Mouse (Mus musculus): ENCODE results near the gene Fam20c.

DNA sequence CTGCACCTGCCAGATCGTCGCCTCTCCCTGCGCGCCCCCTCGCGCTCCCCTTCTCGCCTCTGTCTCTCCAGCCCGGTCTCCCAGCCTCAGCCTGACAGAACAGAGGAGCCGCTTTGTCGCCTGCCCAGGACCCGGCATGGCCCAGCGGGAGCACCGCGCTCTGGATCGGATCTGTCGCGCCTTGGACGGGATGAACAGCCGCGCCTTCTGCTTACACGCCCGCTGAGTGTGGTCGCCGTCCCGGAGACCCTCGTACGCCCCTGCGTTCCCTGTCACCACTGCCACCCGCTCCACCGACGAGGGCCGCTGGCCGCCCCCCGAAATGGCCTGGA lies 773 bp downstream of the Fam20c start:
- no peak for TF ChIP-seq EP300 (optimal IDR thresholded peaks at IDR 0.05)
- peak; percentile 3; the same call in 1 of the 2 replicates for TF ChIP-seq CTCF (IDR thresholded peaks at IDR 0.05; ENCODE audit: low read depth)
